Mouse (Mus musculus) intestine, postnatal 0 days (tissue): ENCODE results near the gene Fam71b. TPM values are rescaled to one million over a fixed set of nuclear protein-coding genes. Genes with fewer than 3 reads are reported as not detected.

ENCODE experiments used
- ATAC-seq: fragments of 200-750 bp; cut with Nextera tagmentation; 2 replicates; pipeline ENCODE4 v1.8.0; 2017; ENCODE audit warnings: mild to moderate bottlenecking, moderate TSS enrichment, moderate library complexity
- H3K27ac ChIP-seq: fragments of 300-500 bp; sonication (generic); 2 replicates; pipeline ENCODE4 v1.5.1; 2014; ENCODE audit warnings: mild to moderate bottlenecking, low read depth, low read length, moderate library complexity
- H3K27me3 ChIP-seq: fragments of 300-500 bp; sonication (generic); replicated peaks from 2 replicates; pipeline ENCODE4 v1.6.1; 2014; ENCODE audit warnings: low read length, mixed read lengths; ENCODE audit not compliant: control insufficient read depth, insufficient read depth
- H3K36me3 ChIP-seq: fragments of 300-500 bp; sonication (generic); 2 replicates; pipeline ENCODE4 v1.6.1; 2014; ENCODE audit warnings: mild to moderate bottlenecking, moderate library complexity; ENCODE audit not compliant: control insufficient read depth, insufficient read depth
- H3K4me1 ChIP-seq: fragments of 300-500 bp; sonication (generic); replicated peaks from 2 replicates; pipeline ENCODE4 v1.6.1; 2014; ENCODE audit warnings: antibody characterized with exemption, low read length, mixed read lengths; ENCODE audit not compliant: control insufficient read depth, insufficient read depth
- H3K4me2 ChIP-seq: fragments of 300-500 bp; sonication (generic); replicated peaks from 2 replicates; pipeline ENCODE4 v1.6.1; 2014; ENCODE audit warnings: low read depth, mild to moderate bottlenecking, moderate library complexity
- H3K4me3 ChIP-seq: fragments of 300-500 bp; sonication (generic); 2 replicates; pipeline ENCODE4 v1.5.1; 2014; ENCODE audit warnings: low read depth, low read length
- H3K9ac ChIP-seq: fragments of 300-500 bp; sonication (generic); 2 replicates; pipeline ENCODE4 v1.6.1; 2014; ENCODE audit warnings: mild to moderate bottlenecking, low read depth, low read length
- H3K9me3 ChIP-seq: fragments of 300-500 bp; sonication (generic); 2 replicates; pipeline ENCODE4 v1.6.1; 2016; ENCODE audit warnings: mixed run types; ENCODE audit not compliant: control insufficient read depth
- CTCF ChIP-seq: sonication (generic); IDR thresholded peaks from 2 replicates; pipeline ENCODE4 v1.5.1; 2016; ENCODE audit warnings: low read depth, mild to moderate bottlenecking, control low read depth, antibody characterized with exemption, moderate library complexity
- WGBS: fragments of 180-500 bp; shearing (Covaris S2); extraction: QIAGEN DNeasy Blood & Tissue Kit; methylation state at CpG from one replicate; pipeline ENCODE4 v1.1.7; 2014; 5-methylcytosine and 5-hydroxymethylcytosine counted together
- polyA plus RNA-seq: library from polyadenylated mRNA; unstranded; fragments of >200 nt; fragmentation: Nextera tagmentation; extraction: Ambion mirVana; gene quantifications from 2 replicates; pipeline ENCODE4 v1.2.1, GENCODE M21; 2015

Gene Fam71b
- polyA plus RNA-seq, 1 experiment from 2014 or later: not detected

- Histone ChIP-seq H3K4me3 (peak within 1 kb of the TSS; percentile 100), H3K9me3 (no peaks in the 10 kb centered on the region), H3K4me1 (peaks cover 3% of the 10 kb centered on the region; the same call in 1 of the 2 replicates), H3K4me2 (peak within 1 kb of the TSS; percentile 78), H3K9ac (peak within 1 kb of the TSS; percentile 97), H3K27ac (peak within 1 kb of the TSS; percentile 96), H3K27me3 (no peaks in the 10 kb centered on the region), H3K36me3 (peaks cover 4% of the 10 kb centered on the region; the same call in 1 of the 2 replicates)
- 0% methylated on average over 58 of the region's 59 CpGs for WGBS
- ATAC-seq: peak; percentile 100
- no peak for TF ChIP-seq CTCF
These were observed 40.5 kb downstream of the Fam71b start, which contains the start of gene Med7 for GRCm38 (mm10) chr11:46436760-46437458. Gene Med7, plus strand, starts transcription at chr11:46436925.

GRCm38 (mm10) chr11:46437459-46438000 is 41.2 kb downstream of the Fam71b start:
- peak; percentile 7; the same call in 1 of the 2 replicates for ATAC-seq
- WGBS: 1% methylated on average over 23 of the region's 23 CpGs
- Histone ChIP-seq H3K27ac (peak overlapping the region; percentile 96), H3K9ac (peak overlapping the region; percentile 97), H3K4me3 (peak overlapping the region; percentile 100), H3K4me1 (peaks cover 3% of the 10 kb centered on the region; the same call in 1 of the 2 replicates), H3K27me3 (no peaks in the 10 kb centered on the region), H3K9me3 (no peaks in the 10 kb centered on the region), H3K36me3 (peaks cover 9% of the 10 kb centered on the region; the same call in 1 of the 2 replicates), H3K4me2 (peak overlapping the region; percentile 78)
- TF ChIP-seq CTCF: no peak

- H3K36me3 ChIP-seq: peaks cover 15% of the 10 kb centered on the region; the same call in 1 of the 2 replicates
- no peak overlapping the region for H3K4me3 ChIP-seq
- H3K9me3 ChIP-seq: no peaks in the 10 kb centered on the region
- H3K27me3 ChIP-seq: no peaks in the 10 kb centered on the region
- no peak overlapping the region for H3K9ac ChIP-seq
- H3K27ac ChIP-seq: no peak overlapping the region
- no peak for TF ChIP-seq CTCF
- ATAC-seq: no peak
- H3K4me2 ChIP-seq: no peak overlapping the region
- 53% methylated on average over 5 of the region's 5 CpGs for WGBS
- peaks cover 3% of the 10 kb centered on the region; the same call in 1 of the 2 replicates for H3K4me1 ChIP-seq
These were observed 42.7 kb downstream of the Fam71b start for GRCm38 (mm10) chr11:46439005-46439543.

- no peak for TF ChIP-seq CTCF
- H3K36me3 ChIP-seq: peaks cover 15% of the 10 kb centered on the region; the same call in 1 of the 2 replicates
- H3K27me3 ChIP-seq: no peaks in the 10 kb centered on the region
- 81% methylated on average over 1 of the region's 1 CpGs for WGBS
- H3K4me3 ChIP-seq: no peak overlapping the region
- no peak overlapping the region for H3K9ac ChIP-seq
- H3K4me1 ChIP-seq: peaks cover 3% of the 10 kb centered on the region; the same call in 1 of the 2 replicates
- no peak overlapping the region for H3K4me2 ChIP-seq
- ATAC-seq: no peak
- no peaks in the 10 kb centered on the region for H3K9me3 ChIP-seq
- H3K27ac ChIP-seq: no peak overlapping the region
These were observed 45.4 kb downstream of the Fam71b start for GRCm38 (mm10) chr11:46441774-46442173.

- H3K4me3 ChIP-seq: no peak overlapping the region
- H3K27me3 ChIP-seq: no peaks in the 10 kb centered on the region
- peaks cover 15% of the 10 kb centered on the region; the same call in 1 of the 2 replicates for H3K36me3 ChIP-seq
- TF ChIP-seq CTCF: peak; percentile 46
- no peak overlapping the region for H3K27ac ChIP-seq
- ATAC-seq: no peak
- H3K4me2 ChIP-seq: no peak overlapping the region
- no peaks in the 10 kb centered on the region for H3K9me3 ChIP-seq
- no peak overlapping the region for H3K9ac ChIP-seq
- no peaks in the 10 kb centered on the region for H3K4me1 ChIP-seq
- WGBS: 96% methylated on average over 1 of the region's 1 CpGs
These were observed 46.8 kb downstream of the Fam71b start for GRCm38 (mm10) chr11:46443152-46443551.

GRCm38 (mm10) chr11:46443979-46444378 is 47.6 kb downstream of the Fam71b start:
- H3K4me1 ChIP-seq: no peaks in the 10 kb centered on the region
- WGBS: 81% methylated on average over 5 of the region's 5 CpGs
- no peak for ATAC-seq
- no peak overlapping the region for H3K9ac ChIP-seq
- H3K27ac ChIP-seq: no peak overlapping the region
- no peak overlapping the region for H3K4me2 ChIP-seq
- H3K9me3 ChIP-seq: no peaks in the 10 kb centered on the region
- H3K27me3 ChIP-seq: no peaks in the 10 kb centered on the region
- no peak for TF ChIP-seq CTCF
- no peak overlapping the region for H3K4me3 ChIP-seq
- H3K36me3 ChIP-seq: peaks cover 15% of the 10 kb centered on the region; the same call in 1 of the 2 replicates
